Mouse (Mus musculus): ENCODE data around the gene Pm20d2. TPM values are rescaled to one million over a fixed set of nuclear protein-coding genes. Genes with fewer than 3 reads are reported as not detected.

Pm20d2 gene
- polyA plus RNA-seq, 2 experiments: 1.6 to 2.3 TPM

DNA sequence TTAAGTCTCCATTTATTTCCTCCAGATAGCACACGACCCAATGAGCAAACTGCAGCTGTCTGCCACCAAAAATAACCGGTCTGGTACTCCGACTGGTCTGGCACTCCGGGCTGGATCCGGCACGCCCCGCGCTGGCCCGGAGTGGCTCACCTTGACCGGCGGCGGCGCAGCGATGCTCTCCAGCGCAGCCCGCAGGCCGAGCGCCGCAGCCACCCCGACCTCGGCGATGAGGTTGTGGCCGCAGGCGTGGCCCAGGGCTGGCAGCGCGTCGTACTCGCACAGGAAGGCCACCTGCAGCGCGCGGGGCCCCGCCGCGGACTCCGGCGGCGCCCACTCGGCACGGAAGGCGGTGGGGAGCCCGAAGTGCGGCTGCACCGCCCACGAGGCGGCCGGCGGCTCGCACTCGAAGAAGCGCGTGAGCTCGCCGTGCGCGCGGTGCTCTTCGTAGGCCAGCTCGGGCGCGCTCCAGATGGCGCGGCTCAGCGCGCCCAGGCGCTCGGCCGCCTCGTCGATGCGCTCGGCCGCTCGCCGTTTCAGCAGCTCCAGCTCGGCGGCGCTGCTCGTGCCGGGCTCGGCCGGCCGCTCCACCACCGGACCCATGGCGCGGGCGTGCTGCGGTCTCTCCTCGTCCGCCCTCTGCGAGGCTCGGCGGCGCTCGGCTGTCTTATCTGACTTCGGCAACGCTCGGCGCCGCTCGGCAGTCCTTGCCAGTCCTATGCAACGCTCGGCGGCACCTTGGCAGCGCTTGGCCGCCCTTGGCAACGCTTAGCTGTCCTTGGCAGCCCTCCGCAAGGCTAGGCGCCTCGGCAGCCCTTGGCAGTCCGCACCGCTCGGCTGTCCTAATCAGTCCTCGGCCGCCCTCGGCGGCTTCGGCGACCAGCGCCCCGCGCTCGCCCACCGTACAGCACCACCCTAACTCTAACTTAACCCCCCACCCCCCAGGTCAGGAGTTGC, 479 bp downstream of the Pm20d2 start:
- H3K4me3 ChIP-seq (replicated peaks; ENCODE audit: low read length): peak overlapping the region; percentile 61
- no peaks in the 10 kb centered on the region for H3K9me3 ChIP-seq (ENCODE audit: control insufficient read depth, low read length)
- 0 out of 2 replicates have a peak, but pooled peaks have one; percentile 26 for TF ChIP-seq POLR2A (IDR thresholded peaks at IDR 0.05; ENCODE audit: borderline replicate concordance, extremely low read depth, insufficient read depth, insufficient read length)
- 0 out of 2 replicates have a peak, but pooled peaks cover 3% of the 10 kb centered on the region for H3K4me1 ChIP-seq (ENCODE audit: control insufficient read depth, insufficient read depth, low read length)
- H3K9ac ChIP-seq (ENCODE audit: low read depth, low read length, severe bottlenecking): peak overlapping the region; percentile 72
- peak overlapping the region; percentile 88 for H3K4me2 ChIP-seq (replicated peaks; ENCODE audit: low read depth, low read length, severe bottlenecking)
- ATAC-seq (ENCODE audit: low FRiP score, low read depth): peak; percentile 90
- no peaks in the 10 kb centered on the region for H3K27me3 ChIP-seq (ENCODE audit: control insufficient read depth, insufficient read depth, low read length)
- peak; percentile 74 for DNase-seq (ENCODE audit: low spot score)
- no peaks in the 10 kb centered on the region for H3K36me3 ChIP-seq (ENCODE audit: control insufficient read depth, insufficient read depth, low read length)
- H3K27ac ChIP-seq (replicated peaks; ENCODE audit: low read depth, low read length): peak overlapping the region; percentile 81
- WGBS: under 1% methylated on average over 69 of the region's 123 CpGs

- no peak for ATAC-seq (ENCODE audit: low FRiP score, low read depth)
- H3K9ac ChIP-seq (ENCODE audit: low read depth, low read length, severe bottlenecking): no peak overlapping the region
- no peaks in the 10 kb centered on the region for H3K27me3 ChIP-seq (ENCODE audit: control insufficient read depth, insufficient read depth, low read length)
- WGBS: 15% methylated on average over 9 of the region's 9 CpGs
- peak overlapping the region; percentile 88; the same call in 1 of the 2 replicates for H3K4me2 ChIP-seq (replicated peaks; ENCODE audit: low read depth, low read length, severe bottlenecking)
- H3K36me3 ChIP-seq (ENCODE audit: control insufficient read depth, insufficient read depth, low read length): no peaks in the 10 kb centered on the region
- peak; percentile 60 for DNase-seq (ENCODE audit: low spot score)
- H3K4me1 ChIP-seq (ENCODE audit: control insufficient read depth, insufficient read depth, low read length): 0 out of 2 replicates have a peak, but pooled peaks cover 3% of the 10 kb centered on the region
- H3K9me3 ChIP-seq (ENCODE audit: control insufficient read depth, low read length): no peaks in the 10 kb centered on the region
- no peak for TF ChIP-seq POLR2A (IDR thresholded peaks at IDR 0.05; ENCODE audit: borderline replicate concordance, extremely low read depth, insufficient read depth, insufficient read length)
- H3K4me3 ChIP-seq (replicated peaks; ENCODE audit: low read length): no peak overlapping the region
- no peak overlapping the region for H3K27ac ChIP-seq (replicated peaks; ENCODE audit: low read depth, low read length)
Observed at GRCm38 (mm10) chr4:33188164-33188563, 1.4 kb downstream of the Pm20d2 start.

- no peak for TF ChIP-seq POLR2A (IDR thresholded peaks at IDR 0.05; ENCODE audit: borderline replicate concordance, extremely low read depth, insufficient read depth, insufficient read length)
- H3K36me3 ChIP-seq (ENCODE audit: control insufficient read depth, insufficient read depth, low read length): no peaks in the 10 kb centered on the region
- ATAC-seq (ENCODE audit: low FRiP score, low read depth) (no peak), DNase-seq (ENCODE audit: low spot score) (no peak)
- no peak overlapping the region for H3K27ac ChIP-seq (replicated peaks; ENCODE audit: low read depth, low read length)
- H3K9ac ChIP-seq (ENCODE audit: low read depth, low read length, severe bottlenecking): no peak overlapping the region
- H3K4me2 ChIP-seq (replicated peaks; ENCODE audit: low read depth, low read length, severe bottlenecking): no peak overlapping the region
- H3K4me3 ChIP-seq (replicated peaks; ENCODE audit: low read length): no peak overlapping the region
- 81% methylated on average over 5 of the region's 5 CpGs for WGBS
- no peaks in the 10 kb centered on the region for H3K9me3 ChIP-seq (ENCODE audit: control insufficient read depth, low read length)
- H3K27me3 ChIP-seq (ENCODE audit: control insufficient read depth, insufficient read depth, low read length): no peaks in the 10 kb centered on the region
- H3K4me1 ChIP-seq (ENCODE audit: control insufficient read depth, insufficient read depth, low read length): no peaks in the 10 kb centered on the region
Observed at GRCm38 (mm10) chr4:33183477-33183876, 6.1 kb downstream of the Pm20d2 start.

GRCm38 (mm10) chr4:33152087-33153038, 37.2 kb downstream of the Pm20d2 start:
- ATAC-seq (ENCODE audit: low FRiP score, low read depth) (no peak), DNase-seq (ENCODE audit: low spot score) (no peak)
- Histone ChIP-seq H3K9ac (ENCODE audit: low read depth, low read length, severe bottlenecking) (no peak overlapping the region), H3K4me3 (replicated peaks; ENCODE audit: low read length) (no peak overlapping the region), H3K9me3 (ENCODE audit: control insufficient read depth, low read length) (no peaks in the 10 kb centered on the region), H3K27me3 (ENCODE audit: control insufficient read depth, insufficient read depth, low read length) (no peaks in the 10 kb centered on the region), H3K36me3 (ENCODE audit: control insufficient read depth, insufficient read depth, low read length) (no peaks in the 10 kb centered on the region), H3K4me2 (replicated peaks; ENCODE audit: low read depth, low read length, severe bottlenecking) (no peak overlapping the region), H3K27ac (replicated peaks; ENCODE audit: low read depth, low read length) (no peak overlapping the region), H3K4me1 (ENCODE audit: control insufficient read depth, insufficient read depth, low read length) (no peaks in the 10 kb centered on the region)
- 85% methylated on average over 26 of the region's 26 CpGs for WGBS
- TF ChIP-seq POLR2A (IDR thresholded peaks at IDR 0.05; ENCODE audit: borderline replicate concordance, extremely low read depth, insufficient read depth, insufficient read length): no peak

DNA sequence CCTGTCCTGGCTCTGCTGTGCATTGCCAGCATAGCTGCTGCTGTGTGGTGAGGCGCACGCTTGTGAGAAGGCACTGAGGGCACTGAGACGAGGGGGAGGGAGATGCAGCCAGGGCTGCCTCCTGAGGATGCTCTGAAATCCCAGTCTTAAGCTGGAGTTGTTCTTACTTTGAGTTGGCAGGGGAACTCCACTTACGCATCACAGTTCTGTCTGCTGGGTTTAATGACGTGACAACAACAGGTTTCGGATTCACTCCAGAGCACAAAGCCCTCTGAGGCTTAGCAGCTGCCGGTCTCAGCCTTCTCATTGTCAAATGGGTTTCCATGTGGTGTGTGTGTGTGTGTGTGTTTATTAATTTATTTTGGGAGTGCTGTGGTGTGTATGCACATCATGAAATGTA, 40.4 kb downstream of the Pm20d2 start:
- Histone ChIP-seq H3K27me3 (ENCODE audit: control insufficient read depth, insufficient read depth, low read length) (no peaks in the 10 kb centered on the region), H3K9me3 (ENCODE audit: control insufficient read depth, low read length) (no peaks in the 10 kb centered on the region), H3K4me3 (replicated peaks; ENCODE audit: low read length) (no peak overlapping the region), H3K4me1 (ENCODE audit: control insufficient read depth, insufficient read depth, low read length) (no peaks in the 10 kb centered on the region), H3K36me3 (ENCODE audit: control insufficient read depth, insufficient read depth, low read length) (no peaks in the 10 kb centered on the region), H3K9ac (ENCODE audit: low read depth, low read length, severe bottlenecking) (no peak overlapping the region), H3K27ac (replicated peaks; ENCODE audit: low read depth, low read length) (no peak overlapping the region), H3K4me2 (replicated peaks; ENCODE audit: low read depth, low read length, severe bottlenecking) (no peak overlapping the region)
- DNase-seq (ENCODE audit: low spot score) (no peak), ATAC-seq (ENCODE audit: low FRiP score, low read depth) (no peak)
- WGBS: 53% methylated on average over 7 of the region's 7 CpGs
- no peak for TF ChIP-seq POLR2A (IDR thresholded peaks at IDR 0.05; ENCODE audit: borderline replicate concordance, extremely low read depth, insufficient read depth, insufficient read length)

Data from limb, embryonic 14.5 days (tissue).